Mouse (Mus musculus) heart, postnatal 10 days (tissue): ENCODE measurements around the gene Tcaim. TPM values are rescaled to one million over a fixed set of nuclear protein-coding genes. Genes with fewer than 3 reads are reported as not detected.

ENCODE experiments used
- DNase-seq, 2 experiments: peaks; one replicate each; pipeline ENCODE4 v3.0.0; 2021
- intact Hi-C: fragments of 180-260 bp; cut with DNase I; formaldehyde crosslinking; loops from one replicate; pipeline ENCODE4 v1.15.1; 2025
- total RNA-seq, 2 experiments: library from RNA; stranded (reverse); gene quantifications; 2 replicates each; pipeline ENCODE4 v1.2.3; 2021

Gene Tcaim
- 10 to 100 TPM; 20.1 to 22.0 TPM for total RNA-seq

GRCm38 (mm10) chr9:122805053-122805844 lies at the start of gene Tcaim:
Gene Tcaim, plus strand, starts transcription at chr9:122805539.
- intact Hi-C loops = loop anchor here (2.0 kb wide), 1 partner anchor 146 kb away; the partner anchor contains the start of genes 1110059G10Rik and Kif15
- DNase-seq = peak; percentile 94

GRCm38 (mm10) chr9:122757614-122758013 lies 47.7 kb upstream of the Tcaim start:
- intact Hi-C loops = no loop called here

GRCm38 (mm10) chr9:122760111-122760510 lies 45.2 kb upstream of the Tcaim start:
- intact Hi-C loops = no loop called here
- no peak for DNase-seq

More at GRCm38 (mm10) chr9:122757614-122758013, 47.7 kb upstream of the Tcaim start:
- no peak for DNase-seq

- intact Hi-C loops = no loop called here
- no peak for DNase-seq
Measured at GRCm38 (mm10) chr9:122785231-122785630, 20.1 kb upstream of the Tcaim start.

GRCm38 (mm10) chr9:122786534-122786933 lies 18.8 kb upstream of the Tcaim start:
- DNase-seq = no peak
- intact Hi-C loops = no loop called here

- intact Hi-C loops = loop anchor here (2.0 kb wide), 1 partner anchor 145 kb away; the partner anchor contains the start of genes 1110059G10Rik and Kif15
- no peak for DNase-seq
Measured at GRCm38 (mm10) chr9:122805845-122806341, 554 bp downstream of the Tcaim start.

GRCm38 (mm10) chr9:122807186-122807585 lies 1.8 kb downstream of the Tcaim start:
- DNase-seq = no peak
- intact Hi-C loops = no loop called here

- DNase-seq = peak; percentile 56 to 66
- intact Hi-C loops = no loop called here
Measured at GRCm38 (mm10) chr9:122810212-122810611, 4.9 kb downstream of the Tcaim start.

GRCm38 (mm10) chr9:122812386-122812785 lies 7.0 kb downstream of the Tcaim start:
- intact Hi-C loops = no loop called here

GRCm38 (mm10) chr9:122814775-122815174 lies 9.4 kb downstream of the Tcaim start:
- no peak for DNase-seq
- intact Hi-C loops = no loop called here

More at GRCm38 (mm10) chr9:122812386-122812785, 7.0 kb downstream of the Tcaim start:
- no peak for DNase-seq

GRCm38 (mm10) chr9:122815239-122815851 lies 10.0 kb downstream of the Tcaim start:
- intact Hi-C loops = no loop called here
- no peak for DNase-seq

- intact Hi-C loops = no loop called here
- no peak for DNase-seq
Measured at GRCm38 (mm10) chr9:122823374-122824017, 18.2 kb downstream of the Tcaim start.

- intact Hi-C loops = no loop called here
- no peak for DNase-seq
Measured at GRCm38 (mm10) chr9:122826743-122827142, 21.4 kb downstream of the Tcaim start.

GRCm38 (mm10) chr9:122829826-122830380 lies 24.6 kb downstream of the Tcaim start:
- intact Hi-C loops = no loop called here
- no peak for DNase-seq

GRCm38 (mm10) chr9:122836126-122836525 lies 30.8 kb downstream of the Tcaim start:
- intact Hi-C loops = loop anchor here (2.0 kb wide), 1 partner anchor 99 kb away; no protein-coding TSS in a partner anchor

GRCm38 (mm10) chr9:122836790-122837189 lies 31.5 kb downstream of the Tcaim start:
- intact Hi-C loops = loop anchor here (2.0 kb wide), 1 partner anchor 100 kb away; no protein-coding TSS in a partner anchor

More at GRCm38 (mm10) chr9:122836126-122836525, 30.8 kb downstream of the Tcaim start:
- no peak for DNase-seq

GRCm38 (mm10) chr9:122837216-122837615 lies 31.9 kb downstream of the Tcaim start:
- intact Hi-C loops = loop anchor here (2.0 kb wide), 1 partner anchor 100 kb away; no protein-coding TSS in a partner anchor
- no peak for DNase-seq

More at GRCm38 (mm10) chr9:122836790-122837189, 31.5 kb downstream of the Tcaim start:
- peak; percentile 62 for DNase-seq

- intact Hi-C loops = loop anchor here (2.0 kb wide), 1 partner anchor 101 kb away; no protein-coding TSS in a partner anchor
- peak; percentile 73 to 80 for DNase-seq
Measured at GRCm38 (mm10) chr9:122837680-122838079, 32.3 kb downstream of the Tcaim start.

GRCm38 (mm10) chr9:122843760-122844159 lies 38.4 kb downstream of the Tcaim start, which contains the start of gene Gm35549:
Gene Gm35549, minus strand, starts transcription at chr9:122844035.
- intact Hi-C loops = no loop called here
- no peak for DNase-seq

- no peak for DNase-seq
- intact Hi-C loops = no loop called here
Measured at GRCm38 (mm10) chr9:122845621-122846020, 40.3 kb downstream of the Tcaim start.
